Mouse (Mus musculus): ENCODE measurements around the gene Dnajc17. TPM values are rescaled to one million over a fixed set of nuclear protein-coding genes. Genes with fewer than 3 reads are reported as not detected.

The Dnajc17 gene
- 4.3 and 4.6 TPM in 2 replicates for polyA plus RNA-seq (2015; fragmentation: Nextera tagmentation; extraction: Ambion mirVana)

GRCm38 (mm10) chr2:119208344-119209175 lies at the start of gene Dnajc17, which contains the start of gene Zfyve19:
Dnajc17 (minus strand) TSS chr2:119208795.
Zfyve19 (plus strand) TSS chr2:119208617.
- WGBS (ENCODE audit: insufficient replicate concordance): under 1% methylated on average over 51 of the region's 51 CpGs
- H3K9me3 ChIP-seq (ENCODE audit: low read length): no peaks in the 10 kb centered on the region
- peak within 1 kb of the TSS; percentile 89 for H3K4me3 ChIP-seq (ENCODE audit: low read depth, low read length)
- H3K27ac ChIP-seq (ENCODE audit: low read depth): peak within 1 kb of the TSS; percentile 92
- peak within 1 kb of the TSS; percentile 75 for H3K9ac ChIP-seq (replicated peaks)
- H3K4me2 ChIP-seq (ENCODE audit: low read depth, low read length): peak within 1 kb of the TSS; percentile 93
- no peaks in the 10 kb centered on the region for H3K27me3 ChIP-seq (ENCODE audit: insufficient read depth, low read length)
- ATAC-seq (peak; percentile 96), DNase-seq (peak; percentile 96)
- H3K4me1 ChIP-seq (ENCODE audit: insufficient read depth): peaks cover 14% of the 10 kb centered on the region
- peaks cover 22% of the 10 kb centered on the region for H3K36me3 ChIP-seq (replicated peaks; ENCODE audit: insufficient read depth, low read length)
- TF ChIP-seq EP300 (IDR thresholded peaks at IDR 0.05; ENCODE audit: low read depth) (no peak), CTCF (IDR thresholded peaks at IDR 0.05; ENCODE audit: low read depth) (no peak)

GRCm38 (mm10) chr2:119254976-119255375 lies 46.4 kb upstream of the Dnajc17 start:
- WGBS (ENCODE audit: insufficient replicate concordance): 36% methylated on average over 7 of the region's 7 CpGs
- H3K36me3 ChIP-seq (replicated peaks; ENCODE audit: insufficient read depth, low read length): no peaks in the 10 kb centered on the region
- no peak overlapping the region for H3K9ac ChIP-seq (replicated peaks)
- TF ChIP-seq CTCF (IDR thresholded peaks at IDR 0.05; ENCODE audit: low read depth) (no peak), EP300 (IDR thresholded peaks at IDR 0.05; ENCODE audit: low read depth) (no peak)
- H3K4me2 ChIP-seq (ENCODE audit: low read depth, low read length): no peak overlapping the region
- no peaks in the 10 kb centered on the region for H3K27me3 ChIP-seq (ENCODE audit: insufficient read depth, low read length)
- no peak for DNase-seq
- H3K4me1 ChIP-seq (ENCODE audit: insufficient read depth): peaks cover 4% of the 10 kb centered on the region; the same call in 1 of the 2 replicates
- H3K9me3 ChIP-seq (ENCODE audit: low read length): no peaks in the 10 kb centered on the region
- H3K4me3 ChIP-seq (ENCODE audit: low read depth, low read length): no peak overlapping the region
- ATAC-seq: no peak
- H3K27ac ChIP-seq (ENCODE audit: low read depth): no peak overlapping the region

GRCm38 (mm10) chr2:119250826-119251478 lies 42.4 kb upstream of the Dnajc17 start:
- Histone ChIP-seq H3K36me3 (replicated peaks; ENCODE audit: insufficient read depth, low read length) (no peaks in the 10 kb centered on the region), H3K4me3 (ENCODE audit: low read depth, low read length) (peak overlapping the region; percentile 13; the same call in 1 of the 2 replicates), H3K9ac (replicated peaks) (no peak overlapping the region), H3K27ac (ENCODE audit: low read depth) (peak overlapping the region; percentile 7; the same call in 1 of the 2 replicates), H3K4me2 (ENCODE audit: low read depth, low read length) (peak overlapping the region; percentile 47), H3K27me3 (ENCODE audit: insufficient read depth, low read length) (no peaks in the 10 kb centered on the region), H3K9me3 (ENCODE audit: low read length) (no peaks in the 10 kb centered on the region), H3K4me1 (ENCODE audit: insufficient read depth) (peaks cover 4% of the 10 kb centered on the region; the same call in 1 of the 2 replicates)
- 10% methylated on average over 11 of the region's 11 CpGs for WGBS (ENCODE audit: insufficient replicate concordance)
- DNase-seq (peak; percentile 93), ATAC-seq (peak; percentile 86)
- peak; percentile 96 for TF ChIP-seq CTCF (IDR thresholded peaks at IDR 0.05; ENCODE audit: low read depth)
- no peak for TF ChIP-seq EP300 (IDR thresholded peaks at IDR 0.05; ENCODE audit: low read depth)

GRCm38 (mm10) chr2:119250377-119250776 lies 41.8 kb upstream of the Dnajc17 start:
- Histone ChIP-seq H3K4me3 (ENCODE audit: low read depth, low read length) (no peak overlapping the region), H3K4me1 (ENCODE audit: insufficient read depth) (peaks cover 4% of the 10 kb centered on the region; the same call in 1 of the 2 replicates), H3K36me3 (replicated peaks; ENCODE audit: insufficient read depth, low read length) (no peaks in the 10 kb centered on the region), H3K9ac (replicated peaks) (no peak overlapping the region), H3K9me3 (ENCODE audit: low read length) (no peaks in the 10 kb centered on the region), H3K27ac (ENCODE audit: low read depth) (no peak overlapping the region), H3K27me3 (ENCODE audit: insufficient read depth, low read length) (no peaks in the 10 kb centered on the region), H3K4me2 (ENCODE audit: low read depth, low read length) (no peak overlapping the region)
- TF ChIP-seq EP300 (IDR thresholded peaks at IDR 0.05; ENCODE audit: low read depth): no peak
- no peak for TF ChIP-seq CTCF (IDR thresholded peaks at IDR 0.05; ENCODE audit: low read depth)
- ATAC-seq (no peak), DNase-seq (no peak)
- 61% methylated on average over 5 of the region's 5 CpGs for WGBS (ENCODE audit: insufficient replicate concordance)

GRCm38 (mm10) chr2:119249592-119250061 lies 41.0 kb upstream of the Dnajc17 start:
- Histone ChIP-seq H3K4me3 (ENCODE audit: low read depth, low read length) (no peak overlapping the region), H3K4me2 (ENCODE audit: low read depth, low read length) (no peak overlapping the region), H3K9me3 (ENCODE audit: low read length) (no peaks in the 10 kb centered on the region), H3K27ac (ENCODE audit: low read depth) (no peak overlapping the region), H3K9ac (replicated peaks) (no peak overlapping the region), H3K4me1 (ENCODE audit: insufficient read depth) (peaks cover 4% of the 10 kb centered on the region; the same call in 1 of the 2 replicates), H3K27me3 (ENCODE audit: insufficient read depth, low read length) (no peaks in the 10 kb centered on the region), H3K36me3 (replicated peaks; ENCODE audit: insufficient read depth, low read length) (no peaks in the 10 kb centered on the region)
- no peak for TF ChIP-seq EP300 (IDR thresholded peaks at IDR 0.05; ENCODE audit: low read depth)
- TF ChIP-seq CTCF (IDR thresholded peaks at IDR 0.05; ENCODE audit: low read depth): no peak
- DNase-seq (no peak), ATAC-seq (no peak)
- WGBS (ENCODE audit: insufficient replicate concordance): 61% methylated on average over 4 of the region's 4 CpGs

GRCm38 (mm10) chr2:119247904-119248303 lies 39.3 kb upstream of the Dnajc17 start:
- H3K27me3 ChIP-seq (ENCODE audit: insufficient read depth, low read length): no peaks in the 10 kb centered on the region
- no peak overlapping the region for H3K27ac ChIP-seq (ENCODE audit: low read depth)
- peaks cover 4% of the 10 kb centered on the region; the same call in 1 of the 2 replicates for H3K4me1 ChIP-seq (ENCODE audit: insufficient read depth)
- H3K4me3 ChIP-seq (ENCODE audit: low read depth, low read length): no peak overlapping the region
- TF ChIP-seq EP300 (IDR thresholded peaks at IDR 0.05; ENCODE audit: low read depth): no peak
- TF ChIP-seq CTCF (IDR thresholded peaks at IDR 0.05; ENCODE audit: low read depth): no peak
- no peaks in the 10 kb centered on the region for H3K36me3 ChIP-seq (replicated peaks; ENCODE audit: insufficient read depth, low read length)
- no peak overlapping the region for H3K9ac ChIP-seq (replicated peaks)
- no peak for DNase-seq
- no peak for ATAC-seq
- H3K4me2 ChIP-seq (ENCODE audit: low read depth, low read length): no peak overlapping the region
- 75% methylated on average over 9 of the region's 9 CpGs for WGBS (ENCODE audit: insufficient replicate concordance)
- no peaks in the 10 kb centered on the region for H3K9me3 ChIP-seq (ENCODE audit: low read length)

All from liver, postnatal 0 days (tissue).